Mouse (Mus musculus) intestine, embryonic 16.5 days (tissue): Measurements from ENCODE around the gene A530016L24Rik. TPM values are rescaled to one million over a fixed set of nuclear protein-coding genes. Genes with fewer than 3 reads are reported as not detected.
A peak's percentile ranks its signal among the peaks of the same experiment; 100 is the strongest.

Experiments
- ATAC-seq: fragments of 200-750 bp; cut with Nextera tagmentation; 2 replicates; pipeline ENCODE4 v1.8.0; 2017; ENCODE audit warnings: moderate TSS enrichment, moderate library complexity
- H3K27ac ChIP-seq: fragments of 300-500 bp; sonication (generic); 2 replicates; pipeline ENCODE4 v1.5.1; 2014; ENCODE audit warnings: mild to moderate bottlenecking, low read length
- H3K27me3 ChIP-seq: fragments of 300-500 bp; sonication (generic); replicated peaks from 2 replicates; pipeline ENCODE4 v1.6.1; 2014; ENCODE audit warnings: low read length, control low read depth, mixed read lengths; ENCODE audit not compliant: control insufficient read depth, insufficient read depth
- H3K36me3 ChIP-seq: fragments of 300-500 bp; sonication (generic); 2 replicates; pipeline ENCODE4 v1.6.1; 2014; ENCODE audit warnings: low read length, control low read depth; ENCODE audit not compliant: control insufficient read depth, insufficient read depth
- H3K4me1 ChIP-seq: fragments of 300-500 bp; sonication (generic); 2 replicates; pipeline ENCODE4 v1.6.1; 2014; ENCODE audit warnings: low read length, control low read depth, mixed read lengths; ENCODE audit not compliant: control insufficient read depth, insufficient read depth
- H3K4me2 ChIP-seq: fragments of 300-500 bp; sonication (generic); 2 replicates; pipeline ENCODE4 v1.6.1; 2014; ENCODE audit warnings: low read depth, low read length, control low read depth
- H3K4me3 ChIP-seq: fragments of 300-500 bp; sonication (generic); 2 replicates; pipeline ENCODE4 v1.5.1; 2014; ENCODE audit warnings: mild to moderate bottlenecking, low read length
- H3K9ac ChIP-seq: fragments of 300-500 bp; sonication (generic); 2 replicates; pipeline ENCODE4 v1.6.1; 2014; ENCODE audit warnings: low read depth, low read length
- H3K9me3 ChIP-seq: fragments of 300-500 bp; sonication (generic); 2 replicates; pipeline ENCODE4 v1.6.1; 2016; ENCODE audit warnings: low read length, control low read depth; ENCODE audit not compliant: control insufficient read depth
- WGBS: fragments of 180-500 bp; shearing (Covaris S2); extraction: QIAGEN DNeasy Blood & Tissue Kit; methylation state at CpG from one replicate; pipeline ENCODE4 v1.1.7; 2014; 5-methylcytosine and 5-hydroxymethylcytosine counted together
- polyA plus RNA-seq: library from polyadenylated mRNA; unstranded; fragments of >200 nt; fragmentation: Nextera tagmentation; extraction: Ambion mirVana; gene quantifications from 2 replicates; pipeline ENCODE4 v1.2.1, GENCODE M21; 2015

The A530016L24Rik gene
- polyA plus RNA-seq, 1 experiment from 2014 or later = 0.10 TPM

GRCm38 (mm10) chr12:112489535-112489934 is 287 bp downstream of the A530016L24Rik start:
- no peak overlapping the region for H3K4me2 ChIP-seq
- no peaks in the 10 kb centered on the region for H3K27me3 ChIP-seq
- no peak overlapping the region for H3K9ac ChIP-seq
- H3K9me3 ChIP-seq = no peaks in the 10 kb centered on the region
- no peak overlapping the region for H3K27ac ChIP-seq
- no peak for ATAC-seq
- H3K4me1 ChIP-seq = peaks cover 15% of the 10 kb centered on the region
- H3K36me3 ChIP-seq = no peaks in the 10 kb centered on the region
- 92% methylated on average over 9 of the region's 9 CpGs for WGBS
- no peak overlapping the region for H3K4me3 ChIP-seq

GRCm38 (mm10) chr12:112490444-112490939 is 1.2 kb downstream of the A530016L24Rik start:
- Histone ChIP-seq H3K27ac (peak overlapping the region; percentile 41; the same call in 1 of the 2 replicates), H3K27me3 (no peaks in the 10 kb centered on the region), H3K4me3 (no peak overlapping the region), H3K4me1 (peaks cover 15% of the 10 kb centered on the region), H3K9me3 (no peaks in the 10 kb centered on the region), H3K4me2 (no peak overlapping the region), H3K9ac (no peak overlapping the region), H3K36me3 (no peaks in the 10 kb centered on the region)
- WGBS = 32% methylated on average over 3 of the region's 3 CpGs
- peak; percentile 68 for ATAC-seq

GRCm38 (mm10) chr12:112496136-112496535 is 6.9 kb downstream of the A530016L24Rik start:
- ATAC-seq = no peak
- Histone ChIP-seq H3K4me1 (peaks cover 6% of the 10 kb centered on the region), H3K27ac (no peak overlapping the region), H3K36me3 (no peaks in the 10 kb centered on the region), H3K4me3 (no peak overlapping the region), H3K9ac (no peak overlapping the region), H3K27me3 (no peaks in the 10 kb centered on the region), H3K4me2 (no peak overlapping the region), H3K9me3 (no peaks in the 10 kb centered on the region)
- WGBS = 69% methylated on average over 5 of the region's 5 CpGs

GRCm38 (mm10) chr12:112497731-112498130 is 8.5 kb downstream of the A530016L24Rik start:
- Histone ChIP-seq H3K36me3 (no peaks in the 10 kb centered on the region), H3K4me2 (no peak overlapping the region), H3K9me3 (no peaks in the 10 kb centered on the region), H3K4me1 (no peaks in the 10 kb centered on the region), H3K9ac (no peak overlapping the region), H3K27ac (no peak overlapping the region), H3K27me3 (no peaks in the 10 kb centered on the region), H3K4me3 (no peak overlapping the region)
- ATAC-seq = no peak
- 82% methylated on average over 8 of the region's 8 CpGs for WGBS

- no peak overlapping the region for H3K4me3 ChIP-seq
- no peaks in the 10 kb centered on the region for H3K9me3 ChIP-seq
- WGBS = 27% methylated on average over 11 of the region's 11 CpGs
- H3K27ac ChIP-seq = no peak overlapping the region
- H3K4me1 ChIP-seq = no peaks in the 10 kb centered on the region
- H3K27me3 ChIP-seq = no peaks in the 10 kb centered on the region
- ATAC-seq = no peak
- no peaks in the 10 kb centered on the region for H3K36me3 ChIP-seq
- no peak overlapping the region for H3K4me2 ChIP-seq
- no peak overlapping the region for H3K9ac ChIP-seq
Observed at GRCm38 (mm10) chr12:112498683-112499082, 9.4 kb downstream of the A530016L24Rik start.

- H3K9ac ChIP-seq = no peak overlapping the region
- 23% methylated on average over 19 of the region's 19 CpGs for WGBS
- H3K9me3 ChIP-seq = no peaks in the 10 kb centered on the region
- no peak for ATAC-seq
- H3K4me2 ChIP-seq = no peak overlapping the region
- H3K27ac ChIP-seq = no peak overlapping the region
- no peaks in the 10 kb centered on the region for H3K4me1 ChIP-seq
- H3K27me3 ChIP-seq = no peaks in the 10 kb centered on the region
- no peak overlapping the region for H3K4me3 ChIP-seq
- H3K36me3 ChIP-seq = no peaks in the 10 kb centered on the region
Observed at GRCm38 (mm10) chr12:112503003-112503771, 13.9 kb downstream of the A530016L24Rik start.

- H3K36me3 ChIP-seq = no peaks in the 10 kb centered on the region
- no peak overlapping the region for H3K9ac ChIP-seq
- H3K4me3 ChIP-seq = no peak overlapping the region
- 63% methylated on average over 6 of the region's 6 CpGs for WGBS
- ATAC-seq = no peak
- no peak overlapping the region for H3K27ac ChIP-seq
- H3K4me2 ChIP-seq = no peak overlapping the region
- no peaks in the 10 kb centered on the region for H3K9me3 ChIP-seq
- H3K27me3 ChIP-seq = peaks cover 10% of the 10 kb centered on the region; the same call in 1 of the 2 replicates
- no peaks in the 10 kb centered on the region for H3K4me1 ChIP-seq
Observed at GRCm38 (mm10) chr12:112506267-112506666, 17.0 kb downstream of the A530016L24Rik start.

GRCm38 (mm10) chr12:112507264-112507663 is 18.0 kb downstream of the A530016L24Rik start:
- Histone ChIP-seq H3K27ac (no peak overlapping the region), H3K9me3 (no peaks in the 10 kb centered on the region), H3K36me3 (no peaks in the 10 kb centered on the region), H3K4me3 (no peak overlapping the region), H3K9ac (no peak overlapping the region), H3K27me3 (peaks cover 12% of the 10 kb centered on the region; the same call in 1 of the 2 replicates), H3K4me2 (no peak overlapping the region), H3K4me1 (no peaks in the 10 kb centered on the region)
- no peak for ATAC-seq
- 37% methylated on average over 4 of the region's 4 CpGs for WGBS

GRCm38 (mm10) chr12:112507984-112508383 is 18.7 kb downstream of the A530016L24Rik start:
- peaks cover 12% of the 10 kb centered on the region; the same call in 1 of the 2 replicates for H3K27me3 ChIP-seq
- no peak for ATAC-seq

More at GRCm38 (mm10) chr12:112507984-112508383, 18.7 kb downstream of the A530016L24Rik start:
- H3K4me2 ChIP-seq = no peak overlapping the region
- H3K4me1 ChIP-seq = no peaks in the 10 kb centered on the region
- no peak overlapping the region for H3K27ac ChIP-seq
- no peak overlapping the region for H3K9ac ChIP-seq
- no peaks in the 10 kb centered on the region for H3K36me3 ChIP-seq
- H3K4me3 ChIP-seq = no peak overlapping the region
- no peaks in the 10 kb centered on the region for H3K9me3 ChIP-seq
- 72% methylated on average over 3 of the region's 3 CpGs for WGBS
